ENCODE assay signal across 8 mouse cellular contexts in genomic region chr7:97480290-97480689, GRCm38 (mm10). TPM values are rescaled to one million over a fixed set of nuclear protein-coding genes. Genes with fewer than 3 reads are reported as not detected.
A peak's percentile ranks its signal among the peaks of the same experiment; 100 is the strongest.
DNase-seq lines count a peak whose midpoint lies in the region; ATAC-seq and TF ChIP-seq lines count a peak whose summit lies in the region.

No protein-coding gene starts in this region.

- no peaks in the 10 kb centered on the region for H3K27me3 ChIP-seq in lung, embryonic 14.5 days (ENCODE audit: insufficient read depth, low read length)
- no peaks in the 10 kb centered on the region for H3K27me3 ChIP-seq in forebrain, embryonic 13.5 days
- H3K27me3 ChIP-seq in limb, embryonic 12.5 days: no peaks in the 10 kb centered on the region
- 0 out of 2 replicates have a peak, but pooled peaks cover 4% of the 10 kb centered on the region for H3K27me3 ChIP-seq in neural tube, embryonic 15.5 days (replicated peaks)

- TF ChIP-seq CTCF in lung, embryonic 14.5 days (IDR thresholded peaks at IDR 0.05; ENCODE audit: low read depth): no peak

- H3K4me1 ChIP-seq in lung, embryonic 14.5 days (ENCODE audit: insufficient read depth): 0 out of 2 replicates have a peak, but pooled peaks cover 3% of the 10 kb centered on the region
- peaks cover 28% of the 10 kb centered on the region for H3K4me1 ChIP-seq in forebrain, embryonic 13.5 days
- peaks cover 15% of the 10 kb centered on the region; the same call in 1 of the 2 replicates for H3K4me1 ChIP-seq in limb, embryonic 12.5 days (replicated peaks)
- H3K4me1 ChIP-seq in neural tube, embryonic 15.5 days: peaks cover 26% of the 10 kb centered on the region

- peak overlapping the region; percentile 70 for H3K4me3 ChIP-seq in lung, embryonic 14.5 days (ENCODE audit: low read depth, low read length)
- peak overlapping the region; percentile 67 for H3K4me3 ChIP-seq in forebrain, embryonic 13.5 days
- H3K4me3 ChIP-seq in limb, embryonic 12.5 days (replicated peaks): peak overlapping the region; percentile 63
- peak overlapping the region; percentile 84 for H3K4me3 ChIP-seq in neural tube, embryonic 15.5 days (replicated peaks)

- ATAC-seq in lung, embryonic 14.5 days (ENCODE audit: insufficient read depth): peak; percentile 28; the same call in 1 of the 2 replicates
- ATAC-seq in forebrain, embryonic 13.5 days: peak; percentile 6
- ATAC-seq in limb, embryonic 12.5 days (ENCODE audit: insufficient number of reproducible peaks, insufficient read depth, low FRiP score, low TSS enrichment, low read depth): no peak
- ATAC-seq in neural tube, embryonic 15.5 days (ENCODE audit: low FRiP score): no peak
- no peak for ATAC-seq in frontal cortex, adult (ENCODE audit: low TSS enrichment)

- WGBS in lung, embryonic 14.5 days: 20% methylated on average over 3 of the region's 3 CpGs
- 28% methylated on average over 3 of the region's 3 CpGs for WGBS in forebrain, embryonic 13.5 days
- WGBS in limb, embryonic 12.5 days: 34% methylated on average over 3 of the region's 3 CpGs
- 26% methylated on average over 3 of the region's 3 CpGs for WGBS in neural tube, embryonic 15.5 days

- no peak overlapping the region for H3K9ac ChIP-seq in lung, embryonic 14.5 days
- no peak overlapping the region for H3K9ac ChIP-seq in forebrain, embryonic 13.5 days
- no peak overlapping the region for H3K9ac ChIP-seq in limb, embryonic 12.5 days (replicated peaks)
- H3K9ac ChIP-seq in neural tube, embryonic 15.5 days (replicated peaks): no peak overlapping the region

- H3K9me3 ChIP-seq in lung, embryonic 14.5 days (ENCODE audit: low read depth, low read length): no peaks in the 10 kb centered on the region
- H3K9me3 ChIP-seq in forebrain, embryonic 13.5 days (replicated peaks): no peaks in the 10 kb centered on the region
- no peaks in the 10 kb centered on the region for H3K9me3 ChIP-seq in limb, embryonic 12.5 days
- H3K9me3 ChIP-seq in neural tube, embryonic 15.5 days (replicated peaks): no peaks in the 10 kb centered on the region

- no peak overlapping the region for H3K27ac ChIP-seq in lung, embryonic 14.5 days (ENCODE audit: low read depth)
- no peak overlapping the region for H3K27ac ChIP-seq in forebrain, embryonic 13.5 days
- H3K27ac ChIP-seq in limb, embryonic 12.5 days: no peak overlapping the region
- no peak overlapping the region for H3K27ac ChIP-seq in neural tube, embryonic 15.5 days (replicated peaks)

- peaks cover 8% of the 10 kb centered on the region for H3K36me3 ChIP-seq in lung, embryonic 14.5 days (ENCODE audit: insufficient read depth)
- H3K36me3 ChIP-seq in forebrain, embryonic 13.5 days (ENCODE audit: poor library complexity, severe bottlenecking): peaks cover 7% of the 10 kb centered on the region
- peaks cover 8% of the 10 kb centered on the region for H3K36me3 ChIP-seq in limb, embryonic 12.5 days
- H3K36me3 ChIP-seq in neural tube, embryonic 15.5 days: peaks cover 8% of the 10 kb centered on the region

- peak overlapping the region; percentile 62 for H3K4me2 ChIP-seq in lung, embryonic 14.5 days
- peak overlapping the region; percentile 46 for H3K4me2 ChIP-seq in forebrain, embryonic 13.5 days
- H3K4me2 ChIP-seq in limb, embryonic 12.5 days: peak overlapping the region; percentile 93
- peak overlapping the region; percentile 82 for H3K4me2 ChIP-seq in neural tube, embryonic 15.5 days

- no peak for DNase-seq in lung, embryonic 14.5 days
- DNase-seq in lung, postnatal 10 days: no peak
- no peak for DNase-seq in adrenal gland, postnatal 36 days
- DNase-seq in ovary, postnatal 14 days (ENCODE audit: low spot score): no peak

RNA-seq across cellular contexts. Expression of gene Ints4, which starts 0.5 kb away (rescaled TPM):
- 53.1 and 62.0 TPM in 2 replicates for polyA plus RNA-seq in lung, embryonic 14.5 days (2014; fragmentation: Nextera tagmentation; extraction: Ambion mirVana)
- polyA plus RNA-seq in forebrain, embryonic 13.5 days (2015; fragmentation: Nextera tagmentation; extraction: Ambion mirVana): 53.5 and 54.1 TPM in 2 replicates
- polyA plus RNA-seq in limb, embryonic 12.5 days (2016; fragmentation: Nextera tagmentation; extraction: Ambion mirVana): 60.0 and 61.2 TPM in 2 replicates
- 39.2 and 39.5 TPM in 2 replicates for polyA plus RNA-seq in neural tube, embryonic 15.5 days (2015; fragmentation: Nextera tagmentation; extraction: Ambion mirVana)
- total RNA-seq in adrenal gland, postnatal 36 days (2021): 10 to 100 TPM; 62.6 to 64.1 TPM

RNA-seq across cellular contexts. Expression of gene Kctd14, which starts 29.2 kb away (rescaled TPM):
- 3.1 and 4.2 TPM in 2 replicates for polyA plus RNA-seq in lung, embryonic 14.5 days (2014; fragmentation: Nextera tagmentation; extraction: Ambion mirVana)
- polyA plus RNA-seq in forebrain, embryonic 13.5 days (2015; fragmentation: Nextera tagmentation; extraction: Ambion mirVana): 2.4 and 3.3 TPM in 2 replicates
- polyA plus RNA-seq in limb, embryonic 12.5 days (2016; fragmentation: Nextera tagmentation; extraction: Ambion mirVana): 1.5 and 2.0 TPM in 2 replicates
- polyA plus RNA-seq in neural tube, embryonic 15.5 days (2015; fragmentation: Nextera tagmentation; extraction: Ambion mirVana): 2.1 and 3.0 TPM in 2 replicates
- total RNA-seq in adrenal gland, postnatal 36 days (2021): 1 to 10 TPM; 2.3 to 3.7 TPM

Comparison
In these comparisons a context has a peak if more than half of its experiments do, and no peak if none do; other contexts are left out.
1. ATAC-seq: peak in lung, embryonic 14.5 days (single experiment) and forebrain, embryonic 13.5 days (single experiment); none in limb, embryonic 12.5 days (single experiment), neural tube, embryonic 15.5 days (single experiment) and frontal cortex, adult (single experiment).
2. Peak in every context shown above with its lines, with median percentiles within 50 percentile points of each other: H3K4me2 ChIP-seq and H3K4me3 ChIP-seq.